Mouse (Mus musculus): ENCODE measurements at regions not wholly inside any gene's neighbourhood (a gene's known extent, or its start where the extent isn't known, plus 50 kb on each side); places are given as distances from the start of the nearest gene placed in this dataset. TPM values are rescaled to one million over a fixed set of nuclear protein-coding genes. Genes with fewer than 3 reads are reported as not detected.

DNA sequence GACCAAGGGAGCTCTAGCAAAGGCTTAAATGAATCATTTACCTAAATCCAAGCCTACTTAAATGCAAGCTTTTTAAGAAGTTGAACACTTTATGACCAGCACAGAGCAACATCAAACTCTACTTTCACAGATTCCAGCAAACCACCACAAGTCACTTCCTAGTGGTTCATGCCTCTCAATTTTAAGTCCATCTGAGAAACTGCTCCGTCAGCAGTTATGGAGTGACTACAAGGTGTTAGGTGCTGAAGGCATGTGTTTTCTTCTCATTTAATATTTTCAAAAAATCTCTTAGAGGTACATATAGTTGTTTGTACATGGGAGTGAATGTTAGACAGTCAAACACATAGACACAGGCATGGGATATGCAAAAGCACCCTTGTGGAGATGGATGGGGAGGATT is 72.2 kb upstream of the Adamts16 start:
- no peaks in the 10 kb centered on the region for H3K4me1 ChIP-seq
- H3K36me3 ChIP-seq: no peaks in the 10 kb centered on the region
- H3K27ac ChIP-seq (replicated peaks): no peak overlapping the region
- no peak overlapping the region for H3K4me3 ChIP-seq
- 89% methylated on average over 1 of the region's 1 CpGs for WGBS
- no peaks in the 10 kb centered on the region for H3K9me3 ChIP-seq (replicated peaks)
- DNase-seq (ENCODE audit: low spot score): no peak
- H3K27me3 ChIP-seq (ENCODE audit: low read depth, poor library complexity, severe bottlenecking): no peaks in the 10 kb centered on the region

DNA sequence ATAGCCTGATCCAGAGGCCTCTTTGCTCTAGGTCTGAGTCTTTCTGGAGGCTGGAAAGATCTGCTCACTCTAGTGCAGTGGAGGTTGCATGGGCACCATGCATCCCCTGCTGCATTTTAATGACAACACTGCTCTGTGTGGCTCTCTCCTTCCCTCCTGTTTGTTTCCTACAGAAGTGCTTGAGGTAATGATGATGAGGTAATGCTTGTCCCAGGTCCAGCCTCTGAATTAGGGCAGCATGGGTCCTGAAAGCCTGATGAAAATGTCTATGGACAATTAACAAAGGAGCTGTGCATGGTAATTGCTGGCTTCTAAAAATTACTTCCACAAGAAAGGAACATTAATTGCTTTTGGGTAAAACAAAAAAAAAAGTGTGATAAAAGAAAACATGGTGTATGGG is 69.3 kb upstream of the Adamts16 start:
- H3K36me3 ChIP-seq: no peaks in the 10 kb centered on the region
- no peaks in the 10 kb centered on the region for H3K9me3 ChIP-seq (replicated peaks)
- no peaks in the 10 kb centered on the region for H3K27me3 ChIP-seq (ENCODE audit: low read depth, poor library complexity, severe bottlenecking)
- no peak for DNase-seq (ENCODE audit: low spot score)
- no peak overlapping the region for H3K27ac ChIP-seq (replicated peaks)
- no peaks in the 10 kb centered on the region for H3K4me1 ChIP-seq
- H3K4me3 ChIP-seq: no peak overlapping the region

DNA sequence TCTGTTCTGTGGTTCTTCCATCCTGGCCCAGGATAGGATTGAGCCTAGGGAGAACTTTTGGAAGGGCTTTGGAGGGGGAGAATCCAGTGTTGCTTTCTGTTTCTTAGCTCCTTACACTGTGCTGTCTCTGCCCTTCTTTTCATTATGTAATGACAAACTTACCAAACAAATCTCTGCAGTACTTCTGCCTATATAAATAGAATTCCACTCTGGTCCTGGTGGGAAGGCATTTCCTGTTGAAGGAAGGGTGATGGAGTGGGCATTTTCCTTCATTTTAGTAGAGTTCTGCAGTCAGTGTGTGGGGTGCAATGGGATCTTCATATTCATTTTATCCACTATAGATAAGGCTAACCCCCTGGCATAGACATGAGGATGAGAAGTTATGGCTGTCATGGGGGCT is 63.2 kb upstream of the Adamts16 start:
- Histone ChIP-seq H3K36me3 (no peaks in the 10 kb centered on the region), H3K27ac (replicated peaks) (no peak overlapping the region), H3K9me3 (replicated peaks) (no peaks in the 10 kb centered on the region), H3K27me3 (ENCODE audit: low read depth, poor library complexity, severe bottlenecking) (no peaks in the 10 kb centered on the region), H3K4me1 (peaks cover 16% of the 10 kb centered on the region), H3K4me3 (no peak overlapping the region)
- no peak for DNase-seq (ENCODE audit: low spot score)

- Histone ChIP-seq H3K36me3 (no peaks in the 10 kb centered on the region), H3K27me3 (ENCODE audit: low read depth, poor library complexity, severe bottlenecking) (no peaks in the 10 kb centered on the region), H3K9me3 (replicated peaks) (no peaks in the 10 kb centered on the region), H3K4me3 (no peak overlapping the region), H3K27ac (replicated peaks) (peak overlapping the region; percentile 49; the same call in 1 of the 2 replicates), H3K4me1 (peaks cover 16% of the 10 kb centered on the region)
- 61% methylated on average over 8 of the region's 8 CpGs for WGBS
- DNase-seq (ENCODE audit: low spot score): no peak
These were observed 62.2 kb upstream of the Adamts16 start for GRCm38 (mm10) chr13:70903831-70904230.

DNA sequence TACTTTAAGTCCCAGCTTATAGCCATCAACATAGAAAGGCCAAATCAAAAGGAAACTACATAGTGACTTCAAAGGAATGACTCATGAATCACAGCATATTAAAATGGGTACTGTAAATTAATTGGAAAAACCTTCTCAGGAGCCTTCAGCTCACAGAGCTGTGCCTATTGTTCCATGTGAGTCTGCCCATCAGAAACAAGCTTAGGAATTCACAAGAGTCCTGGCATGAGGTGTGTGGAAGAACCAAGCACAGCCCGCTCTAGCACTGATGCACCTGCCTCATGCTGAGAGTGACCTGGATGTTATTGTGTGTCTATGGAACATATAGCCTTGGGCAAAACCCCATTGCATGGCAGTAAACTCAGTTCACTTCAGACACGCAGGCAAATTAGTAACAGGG is 61.5 kb upstream of the Adamts16 start:
- WGBS: 89% methylated on average over 2 of the region's 2 CpGs
- no peak for DNase-seq (ENCODE audit: low spot score)
- H3K36me3 ChIP-seq: no peaks in the 10 kb centered on the region

GRCm38 (mm10) chr13:70902727-70903126 is 61.1 kb upstream of the Adamts16 start:
- Histone ChIP-seq H3K4me3 (no peak overlapping the region), H3K36me3 (no peaks in the 10 kb centered on the region), H3K27me3 (ENCODE audit: low read depth, poor library complexity, severe bottlenecking) (no peaks in the 10 kb centered on the region), H3K9me3 (replicated peaks) (no peaks in the 10 kb centered on the region), H3K27ac (replicated peaks) (0 out of 2 replicates have a peak overlapping the region, but pooled peaks have one; percentile 20), H3K4me1 (peaks cover 16% of the 10 kb centered on the region)
- no peak for DNase-seq (ENCODE audit: low spot score)
- WGBS: 61% methylated on average over 10 of the region's 10 CpGs

More for the DNA sequence above, 61.5 kb upstream of the Adamts16 start:
- Histone ChIP-seq H3K9me3 (replicated peaks) (no peaks in the 10 kb centered on the region), H3K4me3 (no peak overlapping the region), H3K4me1 (peaks cover 16% of the 10 kb centered on the region), H3K27ac (replicated peaks) (no peak overlapping the region), H3K27me3 (ENCODE audit: low read depth, poor library complexity, severe bottlenecking) (no peaks in the 10 kb centered on the region)

GRCm38 (mm10) chr13:70891634-70892033 is 50.0 kb upstream of the Adamts16 start:
- no peak overlapping the region for H3K27ac ChIP-seq (replicated peaks)
- no peaks in the 10 kb centered on the region for H3K4me1 ChIP-seq
- WGBS: 86% methylated on average over 5 of the region's 5 CpGs
- H3K9me3 ChIP-seq (replicated peaks): no peaks in the 10 kb centered on the region
- no peak overlapping the region for H3K4me3 ChIP-seq
- no peaks in the 10 kb centered on the region for H3K36me3 ChIP-seq
- H3K27me3 ChIP-seq (ENCODE audit: low read depth, poor library complexity, severe bottlenecking): no peaks in the 10 kb centered on the region
- DNase-seq (ENCODE audit: low spot score): no peak

Small RNA genes in the stretch of these regions (microRNA-seq; reads per million reads assigned to microRNA genes)
- gene Mir466f-4: not detected

Data from midbrain, embryonic 10.5 days (tissue).